Mouse (Mus musculus) c-Kit-positive CD71-positive TER-119-negative erythroid progenitor cells, embryonic 14.5 days (primary cell): ENCODE data around the gene Amn.

ENCODE experiments used
- DNase-seq: peaks from one replicate; pipeline ENCODE4 v3.0.0-alpha.2; 2013; ENCODE audit warnings: low read depth

Gene Amn

GRCm38 (mm10) chr12:111324536-111324935 lies 53.6 kb downstream of the Amn start:
- no peak for DNase-seq

- no peak for DNase-seq
Observed at GRCm38 (mm10) chr12:111324949-111325348, 54.1 kb downstream of the Amn start.

- DNase-seq = no peak
Observed at GRCm38 (mm10) chr12:111325744-111326424, 55.0 kb downstream of the Amn start.
